Mouse (Mus musculus): ENCODE results near the gene Gpx4.

Gene Gpx4

GRCm38 (mm10) chr10:80069251-80069650, 22.3 kb downstream of the Gpx4 start:
- H3K36me3 ChIP-seq (ENCODE audit: control insufficient read depth, insufficient read depth, low read length, poor library complexity, severe bottlenecking): peaks cover 16% of the 10 kb centered on the region
- no peaks in the 10 kb centered on the region for H3K27me3 ChIP-seq (ENCODE audit: control insufficient read depth, insufficient read depth, low read length, poor library complexity, severe bottlenecking)
- DNase-seq (ENCODE audit: low read depth, low spot score): no peak

GRCm38 (mm10) chr10:80069948-80070450, 23.0 kb downstream of the Gpx4 start:
- no peak for DNase-seq (ENCODE audit: low read depth, low spot score)
- H3K27me3 ChIP-seq (ENCODE audit: control insufficient read depth, insufficient read depth, low read length, poor library complexity, severe bottlenecking): no peaks in the 10 kb centered on the region

GRCm38 (mm10) chr10:80070837-80071515, 24.0 kb downstream of the Gpx4 start:
- Histone ChIP-seq H3K27me3 (ENCODE audit: control insufficient read depth, insufficient read depth, low read length, poor library complexity, severe bottlenecking) (no peaks in the 10 kb centered on the region), H3K36me3 (ENCODE audit: control insufficient read depth, insufficient read depth, low read length, poor library complexity, severe bottlenecking) (peaks cover 11% of the 10 kb centered on the region)
- DNase-seq (ENCODE audit: low read depth, low spot score): no peak

More at GRCm38 (mm10) chr10:80069948-80070450, 23.0 kb downstream of the Gpx4 start:
- H3K36me3 ChIP-seq (ENCODE audit: control insufficient read depth, insufficient read depth, low read length, poor library complexity, severe bottlenecking): peaks cover 14% of the 10 kb centered on the region

- DNase-seq (ENCODE audit: low read depth, low spot score): no peak
- no peaks in the 10 kb centered on the region for H3K27me3 ChIP-seq (ENCODE audit: control insufficient read depth, insufficient read depth, low read length, poor library complexity, severe bottlenecking)
- H3K36me3 ChIP-seq (ENCODE audit: control insufficient read depth, insufficient read depth, low read length, poor library complexity, severe bottlenecking): peaks cover 7% of the 10 kb centered on the region
These were observed 24.5 kb downstream of the Gpx4 start for GRCm38 (mm10) chr10:80071516-80071900.

GRCm38 (mm10) chr10:80072623-80073489, 25.9 kb downstream of the Gpx4 start:
- peaks cover 7% of the 10 kb centered on the region for H3K36me3 ChIP-seq (ENCODE audit: control insufficient read depth, insufficient read depth, low read length, poor library complexity, severe bottlenecking)
- DNase-seq (ENCODE audit: low read depth, low spot score): no peak
- no peaks in the 10 kb centered on the region for H3K27me3 ChIP-seq (ENCODE audit: control insufficient read depth, insufficient read depth, low read length, poor library complexity, severe bottlenecking)

GRCm38 (mm10) chr10:80074813-80075601, 28.0 kb downstream of the Gpx4 start:
- Histone ChIP-seq H3K27me3 (ENCODE audit: control insufficient read depth, insufficient read depth, low read length, poor library complexity, severe bottlenecking) (no peaks in the 10 kb centered on the region), H3K36me3 (ENCODE audit: control insufficient read depth, insufficient read depth, low read length, poor library complexity, severe bottlenecking) (peaks cover 2% of the 10 kb centered on the region)
- peak; percentile 95 for DNase-seq (ENCODE audit: low read depth, low spot score)

GRCm38 (mm10) chr10:80075924-80076323, 29.0 kb downstream of the Gpx4 start:
- no peak for DNase-seq (ENCODE audit: low read depth, low spot score)
- no peaks in the 10 kb centered on the region for H3K27me3 ChIP-seq (ENCODE audit: control insufficient read depth, insufficient read depth, low read length, poor library complexity, severe bottlenecking)
- H3K36me3 ChIP-seq (ENCODE audit: control insufficient read depth, insufficient read depth, low read length, poor library complexity, severe bottlenecking): peaks cover under 1% of the 10 kb centered on the region

GRCm38 (mm10) chr10:80076386-80076785, 29.4 kb downstream of the Gpx4 start:
- no peak for DNase-seq (ENCODE audit: low read depth, low spot score)
- H3K36me3 ChIP-seq (ENCODE audit: control insufficient read depth, insufficient read depth, low read length, poor library complexity, severe bottlenecking): peaks cover 5% of the 10 kb centered on the region
- no peaks in the 10 kb centered on the region for H3K27me3 ChIP-seq (ENCODE audit: control insufficient read depth, insufficient read depth, low read length, poor library complexity, severe bottlenecking)

GRCm38 (mm10) chr10:80077312-80077711, 30.3 kb downstream of the Gpx4 start:
- Histone ChIP-seq H3K36me3 (ENCODE audit: control insufficient read depth, insufficient read depth, low read length, poor library complexity, severe bottlenecking) (peaks cover 9% of the 10 kb centered on the region), H3K27me3 (ENCODE audit: control insufficient read depth, insufficient read depth, low read length, poor library complexity, severe bottlenecking) (no peaks in the 10 kb centered on the region)
- no peak for DNase-seq (ENCODE audit: low read depth, low spot score)

GRCm38 (mm10) chr10:80078366-80078765, 31.4 kb downstream of the Gpx4 start:
- H3K36me3 ChIP-seq (ENCODE audit: control insufficient read depth, insufficient read depth, low read length, poor library complexity, severe bottlenecking): peaks cover 9% of the 10 kb centered on the region
- DNase-seq (ENCODE audit: low read depth, low spot score): no peak

GRCm38 (mm10) chr10:80080396-80081070, 33.6 kb downstream of the Gpx4 start:
- DNase-seq (ENCODE audit: low read depth, low spot score): no peak

More at GRCm38 (mm10) chr10:80078366-80078765, 31.4 kb downstream of the Gpx4 start:
- no peaks in the 10 kb centered on the region for H3K27me3 ChIP-seq (ENCODE audit: control insufficient read depth, insufficient read depth, low read length, poor library complexity, severe bottlenecking)

GRCm38 (mm10) chr10:80081075-80081474, 34.1 kb downstream of the Gpx4 start:
- no peak for DNase-seq (ENCODE audit: low read depth, low spot score)
- Histone ChIP-seq H3K27me3 (ENCODE audit: control insufficient read depth, insufficient read depth, low read length, poor library complexity, severe bottlenecking) (no peaks in the 10 kb centered on the region), H3K36me3 (ENCODE audit: control insufficient read depth, insufficient read depth, low read length, poor library complexity, severe bottlenecking) (peaks cover 14% of the 10 kb centered on the region)

More at GRCm38 (mm10) chr10:80080396-80081070, 33.6 kb downstream of the Gpx4 start:
- Histone ChIP-seq H3K36me3 (ENCODE audit: control insufficient read depth, insufficient read depth, low read length, poor library complexity, severe bottlenecking) (peaks cover 14% of the 10 kb centered on the region), H3K27me3 (ENCODE audit: control insufficient read depth, insufficient read depth, low read length, poor library complexity, severe bottlenecking) (no peaks in the 10 kb centered on the region)

GRCm38 (mm10) chr10:80084817-80085487, 38.0 kb downstream of the Gpx4 start:
- DNase-seq (ENCODE audit: low read depth, low spot score): no peak
- no peaks in the 10 kb centered on the region for H3K27me3 ChIP-seq (ENCODE audit: control insufficient read depth, insufficient read depth, low read length, poor library complexity, severe bottlenecking)
- H3K36me3 ChIP-seq (ENCODE audit: control insufficient read depth, insufficient read depth, low read length, poor library complexity, severe bottlenecking): peaks cover 14% of the 10 kb centered on the region

All from splenic B cell, adult 2 months (primary cell).